ENCODE assay signal across 8 mouse cellular contexts in genomic region chr15:83607115-83607802, GRCm38 (mm10). TPM values are rescaled to one million over a fixed set of nuclear protein-coding genes. Genes with fewer than 3 reads are reported as not detected.
DNase-seq lines count a peak whose midpoint lies in the region; ATAC-seq and TF ChIP-seq lines count a peak whose summit lies in the region.

No protein-coding gene starts in this region.

- intact Hi-C loops in heart, postnatal 25 days (cut with DNase I) = no loop called here
- intact Hi-C loops in left cerebral cortex, adult 2 months (cut with DNase I) = no loop called here

- no peaks in the 10 kb centered on the region for H3K27me3 ChIP-seq in forebrain, embryonic 11.5 days (ENCODE audit: control insufficient read depth, insufficient read depth, low read length)
- no peaks in the 10 kb centered on the region for H3K27me3 ChIP-seq in forebrain, embryonic 15.5 days
- H3K27me3 ChIP-seq in small intestine, adult 2 months (ENCODE audit: control insufficient read depth, insufficient read depth, low read length) = no peaks in the 10 kb centered on the region

- DNase-seq in forebrain, embryonic 11.5 days (ENCODE audit: low spot score) = peak; percentile 80
- peak; percentile 65 to 70 for DNase-seq in adrenal gland, adult 18-20 months (ENCODE audit: low spot score in 2 of 2)
- peak; percentile 76 for DNase-seq in embryo, embryonic 11 days
- peak; percentile 26 for DNase-seq in heart, postnatal 25 days (ENCODE audit: low spot score)
- DNase-seq in left cerebral cortex, adult 2 months (ENCODE audit: extremely low spot score in 1 of 2, low spot score in 2 of 2) = peak; percentile 47 to 52

- H3K9me3 ChIP-seq in forebrain, embryonic 11.5 days (ENCODE audit: control insufficient read depth, low read length) = no peaks in the 10 kb centered on the region
- no peaks in the 10 kb centered on the region for H3K9me3 ChIP-seq in forebrain, embryonic 15.5 days

- no peak overlapping the region for H3K4me3 ChIP-seq in forebrain, embryonic 11.5 days (ENCODE audit: low read depth, low read length)
- no peak overlapping the region for H3K4me3 ChIP-seq in forebrain, embryonic 15.5 days
- H3K4me3 ChIP-seq in left cerebral cortex, adult 2 months = no peak overlapping the region
- H3K4me3 ChIP-seq in small intestine, adult 2 months (ENCODE audit: low read depth, low read length) = no peak overlapping the region

- no peak for TF ChIP-seq POLR2A in small intestine, adult 2 months (IDR thresholded peaks at IDR 0.05; ENCODE audit: low read depth, low read length)

- TF ChIP-seq CTCF in left cerebral cortex, adult 2 months (IDR thresholded peaks at IDR 0.05) = peak; percentile 70
- peak; percentile 69; the same call in 1 of the 2 replicates for TF ChIP-seq CTCF in small intestine, adult 2 months (IDR thresholded peaks at IDR 0.05; ENCODE audit: extremely low read depth, insufficient read length, insufficient replicate concordance, low read depth, low read length)

- no peak overlapping the region for H3K4me2 ChIP-seq in forebrain, embryonic 11.5 days (ENCODE audit: low read depth, low read length, severe bottlenecking)
- H3K4me2 ChIP-seq in forebrain, embryonic 15.5 days (replicated peaks) = no peak overlapping the region

- no peak overlapping the region for H3K27ac ChIP-seq in forebrain, embryonic 11.5 days (ENCODE audit: low read depth, low read length)
- H3K27ac ChIP-seq in forebrain, embryonic 15.5 days (replicated peaks) = no peak overlapping the region
- H3K27ac ChIP-seq in left cerebral cortex, adult 2 months = no peak overlapping the region
- no peak overlapping the region for H3K27ac ChIP-seq in small intestine, adult 2 months (ENCODE audit: insufficient read depth, low read depth, low read length)

- no peak for ATAC-seq in forebrain, embryonic 11.5 days (replicated peaks; ENCODE audit: low FRiP score)
- ATAC-seq in forebrain, embryonic 15.5 days (replicated peaks) = no peak
- ATAC-seq in megakaryocyte progenitor cell, adult 5-6 weeks (replicated peaks; ENCODE audit: poor library complexity) = peak; percentile 75

- no peaks in the 10 kb centered on the region for H3K4me1 ChIP-seq in forebrain, embryonic 11.5 days (replicated peaks; ENCODE audit: control insufficient read depth, insufficient read depth, low read length)
- no peaks in the 10 kb centered on the region for H3K4me1 ChIP-seq in forebrain, embryonic 15.5 days
- no peaks in the 10 kb centered on the region for H3K4me1 ChIP-seq in small intestine, adult 2 months (ENCODE audit: control insufficient read depth, insufficient read depth, insufficient read length, low read length)

- WGBS in forebrain, embryonic 11.5 days = 54% methylated on average over 15 of the region's 15 CpGs
- 56% methylated on average over 15 of the region's 15 CpGs for WGBS in forebrain, embryonic 15.5 days
- WGBS in small intestine, adult 2 months = 46% methylated on average over 15 of the region's 15 CpGs

- H3K36me3 ChIP-seq in forebrain, embryonic 11.5 days (ENCODE audit: control insufficient read depth, insufficient read depth, low read length) = no peaks in the 10 kb centered on the region
- H3K36me3 ChIP-seq in forebrain, embryonic 15.5 days = no peaks in the 10 kb centered on the region
- H3K36me3 ChIP-seq in small intestine, adult 2 months (ENCODE audit: control insufficient read depth, insufficient read depth, low read length) = no peaks in the 10 kb centered on the region

- H3K9ac ChIP-seq in forebrain, embryonic 11.5 days (ENCODE audit: low read length) = no peak overlapping the region
- no peak overlapping the region for H3K9ac ChIP-seq in forebrain, embryonic 15.5 days (replicated peaks)

RNA-seq across cellular contexts. Expression of gene Ttll12, which starts 12.3 kb away (rescaled TPM):
- 51.8 and 59.5 TPM in 2 replicates for polyA plus RNA-seq in forebrain, embryonic 11.5 days (2014; fragmentation: Nextera tagmentation; extraction: Ambion mirVana)
- 45.0 and 47.2 TPM in 2 replicates for polyA plus RNA-seq in forebrain, embryonic 15.5 days (2015; fragmentation: Nextera tagmentation; extraction: Ambion mirVana)
- total RNA-seq in adrenal gland, adult 18-20 months (2021) = 10 to 100 TPM; 27.9 to 30.4 TPM
- 1 to 10 TPM; 5.5 to 6.1 TPM for total RNA-seq in heart, postnatal 25 days (2021)
- 10 to 100 TPM; 12.4 to 12.6 TPM for total RNA-seq in left cerebral cortex, adult 2 months (2021)
- 17.0 and 20.8 TPM in 2 replicates for total RNA-seq in megakaryocyte progenitor cell, adult 5-6 weeks (2015)
- 10.9 and 11.6 TPM in 2 replicates for total RNA-seq in megakaryocyte progenitor cell, adult 5-6 weeks (2017)
- 12.9 and 17.5 TPM in 2 replicates for polyA plus RNA-seq in small intestine, adult 2 months (2012; rRNA removed)

RNA-seq across cellular contexts. Expression of gene Mcat, which starts 43.7 kb away (rescaled TPM):
- 45.7 and 53.1 TPM in 2 replicates for polyA plus RNA-seq in forebrain, embryonic 11.5 days (2014; fragmentation: Nextera tagmentation; extraction: Ambion mirVana)
- 36.0 and 38.8 TPM in 2 replicates for polyA plus RNA-seq in forebrain, embryonic 15.5 days (2015; fragmentation: Nextera tagmentation; extraction: Ambion mirVana)
- total RNA-seq in adrenal gland, adult 18-20 months (2021) = 10 to 100 TPM; 31.1 to 41.3 TPM
- 10 to 100 TPM; 36.6 to 39.6 TPM for total RNA-seq in heart, postnatal 25 days (2021)
- 10 to 100 TPM; 19.0 to 26.9 TPM for total RNA-seq in left cerebral cortex, adult 2 months (2021)
- total RNA-seq in megakaryocyte progenitor cell, adult 5-6 weeks (2015) = 13.2 and 17.6 TPM in 2 replicates
- total RNA-seq in megakaryocyte progenitor cell, adult 5-6 weeks (2017) = 15.3 and 16.3 TPM in 2 replicates
- 10.4 and 15.1 TPM in 2 replicates for polyA plus RNA-seq in small intestine, adult 2 months (2012; rRNA removed)

RNA-seq across cellular contexts. Expression of gene Tspo, which starts 43.9 kb away (rescaled TPM):
- polyA plus RNA-seq in forebrain, embryonic 11.5 days (2014; fragmentation: Nextera tagmentation; extraction: Ambion mirVana) = 28.4 and 33.0 TPM in 2 replicates
- 10.5 and 11.2 TPM in 2 replicates for polyA plus RNA-seq in forebrain, embryonic 15.5 days (2015; fragmentation: Nextera tagmentation; extraction: Ambion mirVana)
- 100 to 1,000 TPM; 395 to 578 TPM for total RNA-seq in adrenal gland, adult 18-20 months (2021)
- 10 to 100 TPM; 61.7 to 65.1 TPM for total RNA-seq in heart, postnatal 25 days (2021)
- 1 to 10 TPM; 5.6 to 7.9 TPM for total RNA-seq in left cerebral cortex, adult 2 months (2021)
- 123 and 129 TPM in 2 replicates for total RNA-seq in megakaryocyte progenitor cell, adult 5-6 weeks (2015)
- total RNA-seq in megakaryocyte progenitor cell, adult 5-6 weeks (2017) = 70.4 and 103 TPM in 2 replicates
- 188 and 215 TPM in 2 replicates for polyA plus RNA-seq in small intestine, adult 2 months (2012; rRNA removed)

Comparison
In these comparisons a context has a peak if more than half of its experiments do, and no peak if none do; other contexts are left out.
1. DNase-seq: peak in every context shown above with its lines; median percentile 80 in forebrain, embryonic 11.5 days; 76 in embryo, embryonic 11 days; 68 in adrenal gland, adult 18-20 months; 50 in left cerebral cortex, adult 2 months; 26 in heart, postnatal 25 days.
2. RNA of gene Tspo, which starts 43.9 kb away (total RNA-seq): 395 to 578 TPM in adrenal gland, adult 18-20 months, 70.4 to 129 TPM in megakaryocyte progenitor cell, adult 5-6 weeks and 61.7 to 65.1 TPM in heart, postnatal 25 days; 5.6 to 7.9 TPM in left cerebral cortex, adult 2 months; every median in the first group is over 4 times any median in the second.